Comparison of ENCODE assay signal across 19 mouse cellular contexts in the genomic region with DNA sequence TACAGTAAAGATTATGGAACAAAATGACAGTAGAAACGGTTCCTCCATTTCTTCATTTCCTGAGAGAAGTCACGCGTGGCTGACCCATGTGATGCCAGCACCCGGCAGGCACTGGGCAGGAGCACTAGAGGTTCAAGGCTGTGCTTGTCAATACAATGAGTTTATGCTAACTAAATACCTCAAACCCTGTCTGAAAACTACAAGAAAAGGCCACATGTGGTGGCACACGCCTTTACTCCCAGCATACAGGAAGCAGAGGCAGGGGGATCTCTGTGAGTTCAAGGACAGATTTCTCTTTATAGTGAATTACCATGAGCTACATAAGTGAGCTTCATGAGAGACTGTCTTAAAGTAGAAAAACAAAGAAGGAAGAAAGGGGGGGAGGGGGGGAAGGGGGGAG. TPM values are rescaled to one million over a fixed set of nuclear protein-coding genes. Genes with fewer than 3 reads are reported as not detected.
DNase-seq lines count a peak whose midpoint lies in the region; ATAC-seq and TF ChIP-seq lines count a peak whose summit lies in the region.
"Had no signal": no experiment of that assay in that cellular context is flagged by ENCODE, and none has a peak within 500 bp of the region (broad histone marks: within the 10 kb centered on the region; RNA-seq: fewer than 3 reads in every experiment).

No protein-coding gene starts in this region.

- no peak overlapping the region for H3K4me2 ChIP-seq in kidney, postnatal 0 days (ENCODE audit: low read length)
- H3K4me2 ChIP-seq: embryonic facial prominence, embryonic 12.5 days; forebrain, embryonic 15.5 days; heart, embryonic 13.5 days; hindbrain, embryonic 15.5 days had no signal

- H3K79me2 ChIP-seq in heart, adult 2 months (replicated peaks; ENCODE audit: control insufficient read depth, insufficient read depth, low read length), result 0 out of 2 replicates have a peak, but pooled peaks cover 6% of the 10 kb centered on the region

- H3K9me3 ChIP-seq in kidney, postnatal 0 days (replicated peaks; ENCODE audit: low read length), result no peaks in the 10 kb centered on the region
- H3K9me3 ChIP-seq: embryonic facial prominence, embryonic 12.5 days; forebrain, embryonic 15.5 days; heart, embryonic 13.5 days; hindbrain, embryonic 15.5 days had no signal

- no peaks in the 10 kb centered on the region for H3K4me1 ChIP-seq in kidney, postnatal 0 days (replicated peaks; ENCODE audit: insufficient read depth, low read length)
- H3K4me1 ChIP-seq in heart, adult 2 months (ENCODE audit: control insufficient read depth, insufficient read depth, low read length), result 0 out of 2 replicates have a peak, but pooled peaks cover 1% of the 10 kb centered on the region
- H3K4me1 ChIP-seq: embryonic facial prominence, embryonic 12.5 days had no signal

- no peak for ATAC-seq in kidney, postnatal 0 days (replicated peaks; ENCODE audit: low FRiP score, low read depth)
- ATAC-seq in granulocyte monocyte progenitor cell, adult 5-6 weeks (replicated peaks; ENCODE audit: poor library complexity, severe bottlenecking), result peak; percentile 50
- ATAC-seq: forebrain, embryonic 15.5 days had no signal

- H3K36me3 ChIP-seq in kidney, postnatal 0 days (ENCODE audit: insufficient read depth, low read length), result no peaks in the 10 kb centered on the region
- H3K36me3 ChIP-seq in heart, adult 2 months (ENCODE audit: control insufficient read depth, insufficient read depth, low read length), result peaks cover 2% of the 10 kb centered on the region; the same call in 1 of the 2 replicates
- H3K36me3 ChIP-seq: embryonic facial prominence, embryonic 12.5 days; forebrain, embryonic 15.5 days; hindbrain, embryonic 15.5 days had no signal

- intact Hi-C loops in heart, adult 2 months (cut with DNase I), result no loop called here

- H3K27ac ChIP-seq in kidney, postnatal 0 days, result 0 out of 2 replicates have a peak overlapping the region, but pooled peaks have one; percentile 13
- H3K27ac ChIP-seq in heart, adult 2 months, result no peak overlapping the region
- H3K27ac ChIP-seq: embryonic facial prominence, embryonic 12.5 days; forebrain, embryonic 15.5 days; heart, embryonic 13.5 days; hindbrain, embryonic 15.5 days had no signal

- H3K27me3 ChIP-seq in kidney, postnatal 0 days (ENCODE audit: insufficient read depth, low read length), result no peaks in the 10 kb centered on the region
- no peaks in the 10 kb centered on the region for H3K27me3 ChIP-seq in heart, adult 2 months (ENCODE audit: control insufficient read depth, insufficient read depth, low read length)
- H3K27me3 ChIP-seq: CH12.LX; embryonic facial prominence, embryonic 12.5 days; forebrain, embryonic 15.5 days; heart, embryonic 13.5 days; hindbrain, embryonic 15.5 days had no signal

- TF ChIP-seq EP300 in heart, adult 2 months (IDR thresholded peaks at IDR 0.05; ENCODE audit: insufficient read depth, low read depth, low read length), result no peak

- H3K4me3 ChIP-seq in kidney, postnatal 0 days (replicated peaks; ENCODE audit: low read depth, low read length), result no peak overlapping the region
- no peak overlapping the region for H3K4me3 ChIP-seq in heart, adult 2 months
- H3K4me3 ChIP-seq: embryonic facial prominence, embryonic 12.5 days; forebrain, embryonic 15.5 days; heart, embryonic 13.5 days; hindbrain, embryonic 15.5 days had no signal

- no peak for TF ChIP-seq POLR2A in heart, adult 2 months (IDR thresholded peaks at IDR 0.05; ENCODE audit: insufficient read depth, low read depth, low read length)

- WGBS in kidney, postnatal 0 days, result 74% methylated on average over 5 of the region's 5 CpGs
- WGBS in heart, adult 2 months, result 79% methylated on average over 5 of the region's 5 CpGs

- DNase-seq in kidney, postnatal 0 days (ENCODE audit: low spot score), result no peak
- no peak for DNase-seq in kidney, postnatal 10 days
- peak; percentile 31 for DNase-seq in 416B (ENCODE audit: low read depth)
- DNase-seq in ZHBTc4 (ENCODE audit: low read depth, low spot score), result peak; percentile 51
- DNase-seq in heart, adult 2 months, result no peak
- DNase-seq in heart, adult 18-20 months, result no peak
- no peak for DNase-seq in thymus, postnatal 4 days
- DNase-seq: adrenal gland, postnatal 10 days; cerebellum, adult 9-10 months; cerebellum, postnatal 25 days; heart, postnatal 36 days had no signal

- no peak overlapping the region for H3K9ac ChIP-seq in kidney, postnatal 0 days (ENCODE audit: low read depth, low read length)
- no peak overlapping the region for H3K9ac ChIP-seq in heart, adult 2 months (ENCODE audit: low read depth, low read length)
- H3K9ac ChIP-seq: embryonic facial prominence, embryonic 12.5 days; forebrain, embryonic 15.5 days; heart, embryonic 13.5 days; hindbrain, embryonic 15.5 days had no signal

- TF ChIP-seq CTCF in kidney, postnatal 0 days (IDR thresholded peaks at IDR 0.05; ENCODE audit: low read depth), result no peak
- no peak for TF ChIP-seq CTCF in heart, adult 2 months (IDR thresholded peaks at IDR 0.05)

RNA-seq across cellular contexts. Expression of gene Fam234a, which starts 12.9 kb away (rescaled TPM):
- polyA plus RNA-seq in kidney, postnatal 0 days (2015; fragmentation: Nextera tagmentation; extraction: Ambion mirVana), result 81.6 and 85.6 TPM in 2 replicates
- total RNA-seq in granulocyte monocyte progenitor cell, adult 5-6 weeks (2014; fragmentation: Nextera tagmentation), result 12.8 and 15.4 TPM in 2 replicates
- 5.1 and 6.1 TPM in 2 replicates for total RNA-seq in granulocyte monocyte progenitor cell, adult 5-6 weeks (2017)
- total RNA-seq in heart, adult 2 months (2021), result 100 to 1,000 TPM; 113 to 128 TPM
- polyA plus RNA-seq in heart, adult 2 months (2012; rRNA removed), result 93.1 and 118 TPM in 2 replicates
- 100 to 1,000 TPM; 138 TPM for total RNA-seq in heart, adult 18-20 months (2021)

RNA-seq across cellular contexts. Expression of gene Luc7l, which starts 21.5 kb away (rescaled TPM):
- polyA plus RNA-seq in kidney, postnatal 0 days (2015; fragmentation: Nextera tagmentation; extraction: Ambion mirVana), result 71.3 and 75.7 TPM in 2 replicates
- total RNA-seq in granulocyte monocyte progenitor cell, adult 5-6 weeks (2014; fragmentation: Nextera tagmentation), result 63.7 and 74.9 TPM in 2 replicates
- total RNA-seq in granulocyte monocyte progenitor cell, adult 5-6 weeks (2017), result 60.0 and 122 TPM in 2 replicates
- total RNA-seq in heart, adult 2 months (2021), result 10 to 100 TPM; 13.2 to 16.3 TPM
- 13.6 and 22.9 TPM in 2 replicates for polyA plus RNA-seq in heart, adult 2 months (2012; rRNA removed)
- 10 to 100 TPM; 12.2 to 16.6 TPM for total RNA-seq in heart, adult 18-20 months (2021)

RNA-seq across cellular contexts. Expression of gene Arhgdig, which starts 23.6 kb away (rescaled TPM):
- polyA plus RNA-seq in kidney, postnatal 0 days (2015; fragmentation: Nextera tagmentation; extraction: Ambion mirVana), result 16.8 and 22.4 TPM in 2 replicates
- total RNA-seq in granulocyte monocyte progenitor cell, adult 5-6 weeks (2014; fragmentation: Nextera tagmentation), result not detected in 2 replicates
- total RNA-seq in granulocyte monocyte progenitor cell, adult 5-6 weeks (2017), result 0.98 TPM in 1 of 2 replicates, not detected in the other
- under 1 TPM; 0.36 to 0.47 TPM for total RNA-seq in heart, adult 2 months (2021)
- 1.00 and 1.5 TPM in 2 replicates for polyA plus RNA-seq in heart, adult 2 months (2012; rRNA removed)
- total RNA-seq in heart, adult 18-20 months (2021), result 1 to 10 TPM in 1 of 2 experiments, under 1 TPM in 1; 0.95 to 1.2 TPM

RNA-seq across cellular contexts. Expression of gene Rgs11, which starts 28.4 kb away (rescaled TPM):
- 9.1 and 11.1 TPM in 2 replicates for polyA plus RNA-seq in kidney, postnatal 0 days (2015; fragmentation: Nextera tagmentation; extraction: Ambion mirVana)
- total RNA-seq in granulocyte monocyte progenitor cell, adult 5-6 weeks (2014; fragmentation: Nextera tagmentation), result not detected in 2 replicates
- total RNA-seq in granulocyte monocyte progenitor cell, adult 5-6 weeks (2017), result not detected in 2 replicates
- under 1 TPM; 0.31 to 0.34 TPM for total RNA-seq in heart, adult 2 months (2021)
- polyA plus RNA-seq in heart, adult 2 months (2012; rRNA removed), result 1.8 and 3.5 TPM in 2 replicates
- under 1 TPM; 0.15 to 0.77 TPM for total RNA-seq in heart, adult 18-20 months (2021)

RNA-seq across cellular contexts. Expression of gene Pdia2, which starts 32.3 kb away (rescaled TPM):
- 1.9 and 2.0 TPM in 2 replicates for polyA plus RNA-seq in kidney, postnatal 0 days (2015; fragmentation: Nextera tagmentation; extraction: Ambion mirVana)
- not detected in 2 replicates for total RNA-seq in granulocyte monocyte progenitor cell, adult 5-6 weeks (2014; fragmentation: Nextera tagmentation)
- 0.30 TPM in 1 of 2 replicates, not detected in the other for total RNA-seq in granulocyte monocyte progenitor cell, adult 5-6 weeks (2017)
- not detected for total RNA-seq in heart, adult 2 months (2021)
- not detected in 2 replicates for polyA plus RNA-seq in heart, adult 2 months (2012; rRNA removed)
- not detected for total RNA-seq in heart, adult 18-20 months (2021)
- total RNA-seq: gastrocnemius, adult 8-10 months; heart, postnatal 36 days had no signal
- polyA plus RNA-seq: forebrain, embryonic 15.5 days; heart, postnatal 0 days had no signal

Comparison
In these comparisons a context has a peak if more than half of its experiments do, and no peak if none do; other contexts are left out.
1. DNase-seq: peak in 416B (single experiment) and ZHBTc4 (single experiment); none in kidney, postnatal 0 days (single experiment), kidney, postnatal 10 days (single experiment), heart, adult 2 months (0 of 2), heart, adult 18-20 months (0 of 2) and thymus, postnatal 4 days (single experiment).
2. RNA of gene Fam234a, which starts 12.9 kb away (total RNA-seq): 138 TPM in heart, adult 18-20 months and 113 to 128 TPM in heart, adult 2 months; 5.1 to 15.4 TPM in granulocyte monocyte progenitor cell, adult 5-6 weeks; every median in the first group is over 4 times any median in the second.